Mouse (Mus musculus) midbrain, embryonic 13.5 days (tissue): ENCODE results near the gene Tex36. TPM values are rescaled to one million over a fixed set of nuclear protein-coding genes. Genes with fewer than 3 reads are reported as not detected.
A peak's percentile ranks its signal among the peaks of the same experiment; 100 is the strongest.

Source experiments
- ATAC-seq: fragments of 200-750 bp; cut with Nextera tagmentation; 2 replicates; pipeline ENCODE4 v1.8.0; 2017; ENCODE audit warnings: mild to moderate bottlenecking, moderate TSS enrichment, moderate library complexity
- H3K27ac ChIP-seq: fragments of 300-500 bp; sonication (generic); 2 replicates; pipeline ENCODE4 v1.5.1; 2015; ENCODE audit warnings: inconsistent platforms, mild to moderate bottlenecking, moderate library complexity
- H3K27me3 ChIP-seq: fragments of 300-500 bp; sonication (generic); 2 replicates; pipeline ENCODE4 v1.6.1; 2015; ENCODE audit warnings: mild to moderate bottlenecking, inconsistent platforms
- H3K36me3 ChIP-seq: fragments of 300-500 bp; sonication (generic); 2 replicates; pipeline ENCODE4 v1.6.1; 2015; ENCODE audit warnings: mild to moderate bottlenecking, inconsistent platforms
- H3K4me1 ChIP-seq: fragments of 300-500 bp; sonication (generic); replicated peaks from 2 replicates; pipeline ENCODE4 v1.6.1; 2015; ENCODE audit warnings: inconsistent platforms
- H3K4me2 ChIP-seq: fragments of 300-500 bp; sonication (generic); replicated peaks from 2 replicates; pipeline ENCODE4 v1.6.1; 2015; ENCODE audit warnings: moderate library complexity, mild to moderate bottlenecking, inconsistent platforms
- H3K4me3 ChIP-seq: fragments of 300-500 bp; sonication (generic); replicated peaks from 2 replicates; pipeline ENCODE4 v1.5.1; 2015; ENCODE audit warnings: mild to moderate bottlenecking, inconsistent platforms
- H3K9ac ChIP-seq: fragments of 300-500 bp; sonication (generic); replicated peaks from 2 replicates; pipeline ENCODE4 v1.6.1; 2015; ENCODE audit warnings: mild to moderate bottlenecking, inconsistent platforms
- H3K9me3 ChIP-seq: fragments of 300-500 bp; sonication (generic); 2 replicates; pipeline ENCODE4 v1.6.1; 2016; ENCODE audit warnings: mild to moderate bottlenecking, inconsistent platforms
- WGBS: fragments of 180-500 bp; shearing (Covaris S2); methylation state at CpG from one replicate; pipeline ENCODE4 v1.1.7; 2015; 5-methylcytosine and 5-hydroxymethylcytosine counted together
- polyA plus RNA-seq: library from polyadenylated mRNA; unstranded; fragments of >200 nt; fragmentation: Nextera tagmentation; extraction: Ambion mirVana; gene quantifications from 2 replicates; pipeline ENCODE4 v1.2.1, GENCODE M21; 2015

Gene Tex36
- 0.16 TPM in 1 of 2 replicates, not detected in the other for polyA plus RNA-seq

GRCm38 (mm10) chr7:133602058-133602457 is at the start of gene Tex36:
Gene Tex36, minus strand, starts transcription at chr7:133602158.
- no peak within 1 kb of the TSS for H3K9ac ChIP-seq
- ATAC-seq, result no peak
- H3K4me1 ChIP-seq, result peaks cover 3% of the 10 kb centered on the region; the same call in 1 of the 2 replicates
- no peaks in the 10 kb centered on the region for H3K9me3 ChIP-seq
- WGBS, result 70% methylated on average over 2 of the region's 2 CpGs
- no peak within 1 kb of the TSS for H3K4me2 ChIP-seq
- H3K27ac ChIP-seq, result no peak within 1 kb of the TSS
- no peaks in the 10 kb centered on the region for H3K27me3 ChIP-seq
- no peak within 1 kb of the TSS for H3K4me3 ChIP-seq
- H3K36me3 ChIP-seq, result no peaks in the 10 kb centered on the region

GRCm38 (mm10) chr7:133645716-133646115 is 43.8 kb upstream of the Tex36 start:
- no peak for ATAC-seq
- no peak overlapping the region for H3K4me2 ChIP-seq
- H3K36me3 ChIP-seq, result peaks cover 88% of the 10 kb centered on the region
- no peak overlapping the region for H3K27ac ChIP-seq
- no peak overlapping the region for H3K4me3 ChIP-seq
- 91% methylated on average over 6 of the region's 6 CpGs for WGBS
- H3K9ac ChIP-seq, result no peak overlapping the region
- no peaks in the 10 kb centered on the region for H3K27me3 ChIP-seq
- no peaks in the 10 kb centered on the region for H3K4me1 ChIP-seq
- no peaks in the 10 kb centered on the region for H3K9me3 ChIP-seq

GRCm38 (mm10) chr7:133638821-133639220 is 36.9 kb upstream of the Tex36 start:
- Histone ChIP-seq H3K9me3 (no peaks in the 10 kb centered on the region), H3K27me3 (no peaks in the 10 kb centered on the region), H3K9ac (no peak overlapping the region; the same call in 1 of the 2 replicates), H3K4me2 (peak overlapping the region; percentile 95), H3K4me1 (peaks cover 13% of the 10 kb centered on the region), H3K27ac (no peak overlapping the region), H3K36me3 (peaks cover 38% of the 10 kb centered on the region), H3K4me3 (peak overlapping the region; percentile 97)
- no peak for ATAC-seq
- WGBS, result 94% methylated on average over 13 of the region's 13 CpGs

- H3K4me2 ChIP-seq, result peak overlapping the region; percentile 95
- H3K27ac ChIP-seq, result no peak overlapping the region
- no peaks in the 10 kb centered on the region for H3K27me3 ChIP-seq
- H3K4me1 ChIP-seq, result peaks cover 13% of the 10 kb centered on the region
- peaks cover 33% of the 10 kb centered on the region for H3K36me3 ChIP-seq
- ATAC-seq, result no peak
- WGBS, result 16% methylated on average over 13 of the region's 13 CpGs
- peak overlapping the region; percentile 97 for H3K4me3 ChIP-seq
- H3K9ac ChIP-seq, result peak overlapping the region; percentile 92
- H3K9me3 ChIP-seq, result no peaks in the 10 kb centered on the region
Measured at GRCm38 (mm10) chr7:133638306-133638705, 36.3 kb upstream of the Tex36 start.

- Histone ChIP-seq H3K4me2 (peak within 1 kb of the TSS; percentile 95), H3K27me3 (no peaks in the 10 kb centered on the region), H3K27ac (peak within 1 kb of the TSS; percentile 94), H3K36me3 (peaks cover 27% of the 10 kb centered on the region), H3K4me3 (peak within 1 kb of the TSS; percentile 97), H3K9me3 (no peaks in the 10 kb centered on the region), H3K4me1 (peaks cover 13% of the 10 kb centered on the region), H3K9ac (peak within 1 kb of the TSS; percentile 92)
- ATAC-seq, result peak; percentile 98
- under 1% methylated on average over 81 of the region's 81 CpGs for WGBS
Measured at GRCm38 (mm10) chr7:133637361-133638305, 35.7 kb upstream of the Tex36 start, which contains the start of gene Edrf1. Gene Edrf1, plus strand, starts transcription at chr7:133637543.

GRCm38 (mm10) chr7:133636738-133637352 is 34.9 kb upstream of the Tex36 start:
- no peaks in the 10 kb centered on the region for H3K27me3 ChIP-seq
- H3K4me1 ChIP-seq, result peaks cover 13% of the 10 kb centered on the region
- WGBS, result 1% methylated on average over 21 of the region's 21 CpGs
- peak overlapping the region; percentile 97 for H3K4me3 ChIP-seq
- H3K9ac ChIP-seq, result peak overlapping the region; percentile 82
- peak overlapping the region; percentile 94 for H3K27ac ChIP-seq
- H3K36me3 ChIP-seq, result peaks cover 20% of the 10 kb centered on the region
- peak overlapping the region; percentile 61 for H3K4me2 ChIP-seq
- H3K9me3 ChIP-seq, result no peaks in the 10 kb centered on the region
- peak; percentile 15; the same call in 1 of the 2 replicates for ATAC-seq

GRCm38 (mm10) chr7:133634932-133635650 is 33.1 kb upstream of the Tex36 start:
- Histone ChIP-seq H3K4me1 (peaks cover 13% of the 10 kb centered on the region), H3K4me2 (no peak overlapping the region), H3K36me3 (peaks cover 7% of the 10 kb centered on the region), H3K4me3 (no peak overlapping the region), H3K27me3 (no peaks in the 10 kb centered on the region), H3K9ac (no peak overlapping the region), H3K27ac (no peak overlapping the region), H3K9me3 (no peaks in the 10 kb centered on the region)
- 63% methylated on average over 10 of the region's 12 CpGs for WGBS
- ATAC-seq, result no peak

GRCm38 (mm10) chr7:133632476-133632875 is 30.5 kb upstream of the Tex36 start:
- no peak for ATAC-seq
- Histone ChIP-seq H3K4me1 (0 out of 2 replicates have a peak, but pooled peaks cover 4% of the 10 kb centered on the region), H3K27ac (no peak overlapping the region), H3K36me3 (no peaks in the 10 kb centered on the region), H3K4me3 (no peak overlapping the region), H3K9me3 (no peaks in the 10 kb centered on the region), H3K4me2 (no peak overlapping the region), H3K9ac (no peak overlapping the region), H3K27me3 (no peaks in the 10 kb centered on the region)
- WGBS, result 23% methylated on average over 2 of the region's 2 CpGs

GRCm38 (mm10) chr7:133630821-133631220 is 28.9 kb upstream of the Tex36 start:
- H3K4me3 ChIP-seq, result no peak overlapping the region
- no peak overlapping the region for H3K4me2 ChIP-seq
- H3K36me3 ChIP-seq, result no peaks in the 10 kb centered on the region
- H3K9ac ChIP-seq, result no peak overlapping the region
- WGBS, result 90% methylated on average over 5 of the region's 5 CpGs
- H3K4me1 ChIP-seq, result 0 out of 2 replicates have a peak, but pooled peaks cover 8% of the 10 kb centered on the region
- H3K27me3 ChIP-seq, result no peaks in the 10 kb centered on the region
- no peak for ATAC-seq
- no peak overlapping the region for H3K27ac ChIP-seq
- no peaks in the 10 kb centered on the region for H3K9me3 ChIP-seq

- no peak overlapping the region for H3K4me2 ChIP-seq
- H3K27ac ChIP-seq, result peak overlapping the region; percentile 54
- peak; percentile 20; the same call in 1 of the 2 replicates for ATAC-seq
- WGBS, result 34% methylated on average over 14 of the region's 14 CpGs
- H3K4me1 ChIP-seq, result 0 out of 2 replicates have a peak, but pooled peaks cover 8% of the 10 kb centered on the region
- no peaks in the 10 kb centered on the region for H3K36me3 ChIP-seq
- H3K4me3 ChIP-seq, result no peak overlapping the region
- H3K27me3 ChIP-seq, result no peaks in the 10 kb centered on the region
- no peak overlapping the region for H3K9ac ChIP-seq
- H3K9me3 ChIP-seq, result no peaks in the 10 kb centered on the region
Measured at GRCm38 (mm10) chr7:133627184-133627936, 25.4 kb upstream of the Tex36 start.

- H3K4me3 ChIP-seq, result no peak overlapping the region
- no peak overlapping the region for H3K9ac ChIP-seq
- no peak overlapping the region for H3K27ac ChIP-seq
- H3K27me3 ChIP-seq, result no peaks in the 10 kb centered on the region
- 0 out of 2 replicates have a peak, but pooled peaks cover 8% of the 10 kb centered on the region for H3K4me1 ChIP-seq
- WGBS, result 84% methylated on average over 5 of the region's 5 CpGs
- ATAC-seq, result no peak
- no peaks in the 10 kb centered on the region for H3K36me3 ChIP-seq
- H3K9me3 ChIP-seq, result no peaks in the 10 kb centered on the region
- H3K4me2 ChIP-seq, result no peak overlapping the region
Measured at GRCm38 (mm10) chr7:133623226-133623625, 21.3 kb upstream of the Tex36 start.
